ENCODE assay signal across 8 mouse cellular contexts in the genomic region with DNA sequence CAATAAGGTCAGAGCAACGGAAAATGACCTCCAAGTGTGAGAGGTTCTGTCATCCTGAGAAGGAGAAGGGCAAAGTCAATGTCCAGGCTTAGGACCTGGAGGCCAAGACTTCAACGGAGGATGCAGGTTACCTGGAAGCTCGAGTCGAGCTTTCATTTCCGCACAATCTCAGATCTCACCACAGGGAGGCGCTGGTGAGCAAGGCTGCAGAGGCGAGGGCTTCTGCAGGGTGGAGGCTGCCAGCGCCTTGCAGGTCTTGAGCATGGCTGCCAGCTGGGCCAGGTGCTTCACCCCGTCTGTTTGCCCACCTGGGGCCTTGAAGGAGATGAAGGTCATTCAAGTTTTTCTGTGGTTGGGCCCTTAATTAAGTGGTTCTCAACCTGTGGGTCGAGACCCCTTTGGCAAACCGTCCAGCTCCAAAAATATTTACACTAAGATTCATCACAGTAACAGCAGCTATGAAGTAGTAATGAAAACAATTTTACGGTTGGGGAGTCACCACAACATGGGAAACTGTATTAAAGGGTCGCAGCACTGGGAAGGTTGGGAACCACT. TPM values are rescaled to one million over a fixed set of nuclear protein-coding genes. Genes with fewer than 3 reads are reported as not detected.
DNase-seq lines count a peak whose midpoint lies in the region; ATAC-seq and TF ChIP-seq lines count a peak whose summit lies in the region.

No protein-coding gene starts in this region.

- H3K36me3 ChIP-seq in liver, embryonic 13.5 days: no peaks in the 10 kb centered on the region

- H3K4me2 ChIP-seq in liver, embryonic 13.5 days: no peak overlapping the region

- peak; percentile 86 for DNase-seq in CD4-positive helper T cell, adult 2 months (ENCODE audit: low read depth, low spot score)
- peak; percentile 64 for DNase-seq in adipocyte (ENCODE audit: low spot score)
- peak; percentile 68 for DNase-seq in heart, adult 8-10 months (ENCODE audit: low spot score)
- DNase-seq in kidney, postnatal 10 days: peak; percentile 91
- peak; percentile 58 for DNase-seq in liver, embryonic 13.5 days
- peak; percentile 82 for DNase-seq in ovary, postnatal 36 days (ENCODE audit: low spot score)
- peak; percentile 96 for DNase-seq in thymus, postnatal 14 days

- WGBS in liver, embryonic 13.5 days (ENCODE audit: insufficient replicate concordance): 20% methylated on average over 13 of the region's 13 CpGs

- H3K9me3 ChIP-seq in liver, embryonic 13.5 days (replicated peaks): no peaks in the 10 kb centered on the region

- H3K9ac ChIP-seq in liver, embryonic 13.5 days: no peak overlapping the region

- H3K4me3 ChIP-seq in cortical plate, adult 2 months (ENCODE audit: insufficient read depth, low read length): no peak overlapping the region
- no peak overlapping the region for H3K4me3 ChIP-seq in liver, embryonic 13.5 days (replicated peaks)

- no peaks in the 10 kb centered on the region for H3K4me1 ChIP-seq in cortical plate, adult 2 months (ENCODE audit: control insufficient read depth, insufficient read depth, low read length)
- H3K4me1 ChIP-seq in liver, embryonic 13.5 days (replicated peaks): no peaks in the 10 kb centered on the region

- no peak for TF ChIP-seq POLR2A in cortical plate, adult 2 months (IDR thresholded peaks at IDR 0.05; ENCODE audit: extremely low read depth, insufficient read depth, low read length)

- no peak overlapping the region for H3K27ac ChIP-seq in cortical plate, adult 2 months (ENCODE audit: insufficient read depth, low read length)
- no peak overlapping the region for H3K27ac ChIP-seq in liver, embryonic 13.5 days

- peak; percentile 92 for TF ChIP-seq CTCF in cortical plate, adult 2 months (IDR thresholded peaks at IDR 0.05; ENCODE audit: extremely low read depth, insufficient read depth, low read length)

- H3K27me3 ChIP-seq in liver, embryonic 13.5 days: no peaks in the 10 kb centered on the region

- ATAC-seq in liver, embryonic 13.5 days (ENCODE audit: low read depth): no peak

RNA-seq across cellular contexts. Expression of gene Emid1, which starts 29.9 kb away (rescaled TPM):
- 8.1 and 9.9 TPM in 2 replicates for polyA plus RNA-seq in cortical plate, adult 2 months (2012; rRNA removed)
- 1 to 10 TPM in 1 of 4 experiments, under 1 TPM in 3; 0.73 to 2.0 (median 0.90) TPM for total RNA-seq in heart, adult 8-10 months (2022)
- polyA plus RNA-seq in liver, embryonic 13.5 days (2015; fragmentation: Nextera tagmentation; extraction: Ambion mirVana): 4.3 and 4.5 TPM in 2 replicates
